ENCODE assay signal across 22 mouse cellular contexts in genomic region chr13:101433162-101433561, GRCm38 (mm10).
"Had no signal": no experiment of that assay in that cellular context is flagged by ENCODE, and none has a peak within 500 bp of the region (broad histone marks: within the 10 kb centered on the region; RNA-seq: fewer than 3 reads in every experiment).

No protein-coding gene starts in this region.

- DNase-seq: heart, postnatal 10 days; heart, postnatal 14 days; heart, postnatal 36 days; heart, postnatal 4 days; kidney, adult 11 months; kidney, adult 18-20 months; kidney, adult 2 months; kidney, adult 8-10 months; kidney, adult 9 months; kidney, postnatal 10 days; kidney, postnatal 14 days; kidney, postnatal 25 days; kidney, postnatal 36 days; kidney, postnatal 4 days; layer of hippocampus, adult 9-11 months; layer of hippocampus, postnatal 36 days had no signal

- ATAC-seq: hindbrain, embryonic 16.5 days; hindbrain, postnatal 0 days; inflammation-experienced regulatory T-cells, adult 6 months; intestine, embryonic 15.5 days; intestine, embryonic 16.5 days; intestine, postnatal 0 days had no signal
